Mouse (Mus musculus): ENCODE data around the gene Poln.

The Poln gene

GRCm38 (mm10) chr5:34186391-34186790 lies 17.1 kb upstream of the Poln start:
- peak; percentile 38 for DNase-seq (ENCODE audit: low read depth)

GRCm38 (mm10) chr5:34185791-34186190 lies 16.5 kb upstream of the Poln start:
- no peak for DNase-seq (ENCODE audit: low read depth)

- no peak for DNase-seq (ENCODE audit: low read depth)
Observed at GRCm38 (mm10) chr5:34185051-34185580, 15.9 kb upstream of the Poln start.

GRCm38 (mm10) chr5:34183976-34184375 lies 14.7 kb upstream of the Poln start:
- no peak for DNase-seq (ENCODE audit: low read depth)

GRCm38 (mm10) chr5:34183156-34183880 lies 14.1 kb upstream of the Poln start:
- DNase-seq (ENCODE audit: low read depth): no peak

- DNase-seq (ENCODE audit: low read depth): peak; percentile 18
Observed at GRCm38 (mm10) chr5:34182486-34182885, 13.2 kb upstream of the Poln start.

GRCm38 (mm10) chr5:34177821-34178220 lies 8.6 kb upstream of the Poln start:
- no peak for DNase-seq (ENCODE audit: low read depth)

GRCm38 (mm10) chr5:34177091-34177490 lies 7.8 kb upstream of the Poln start:
- no peak for DNase-seq (ENCODE audit: low read depth)

GRCm38 (mm10) chr5:34176691-34177090 lies 7.4 kb upstream of the Poln start:
- no peak for DNase-seq (ENCODE audit: low read depth)

GRCm38 (mm10) chr5:34175403-34175694 lies 6.1 kb upstream of the Poln start:
- DNase-seq (ENCODE audit: low read depth): no peak

GRCm38 (mm10) chr5:34174550-34175402 lies 5.5 kb upstream of the Poln start:
- DNase-seq (ENCODE audit: low read depth): no peak

- no peak for DNase-seq (ENCODE audit: low read depth)
Observed at GRCm38 (mm10) chr5:34174021-34174420, 4.8 kb upstream of the Poln start.

GRCm38 (mm10) chr5:34170726-34171125 lies 1.5 kb upstream of the Poln start:
- DNase-seq (ENCODE audit: low read depth): no peak

- DNase-seq (ENCODE audit: low read depth): no peak
Observed at GRCm38 (mm10) chr5:34169954-34170353, 706 bp upstream of the Poln start.

GRCm38 (mm10) chr5:34167857-34168256 lies 1.4 kb downstream of the Poln start:
- no peak for DNase-seq (ENCODE audit: low read depth)

- DNase-seq (ENCODE audit: low read depth): no peak
Observed at GRCm38 (mm10) chr5:34165793-34166192, 3.5 kb downstream of the Poln start.

- no peak for DNase-seq (ENCODE audit: low read depth)
Observed at GRCm38 (mm10) chr5:34148476-34148875, 20.8 kb downstream of the Poln start.

- DNase-seq (ENCODE audit: low read depth): peak; percentile 16
Observed at GRCm38 (mm10) chr5:34147554-34147953, 21.7 kb downstream of the Poln start.

GRCm38 (mm10) chr5:34139751-34140150 lies 29.5 kb downstream of the Poln start:
- DNase-seq (ENCODE audit: low read depth): peak; percentile 56

- no peak for DNase-seq (ENCODE audit: low read depth)
Observed at GRCm38 (mm10) chr5:34132731-34133130, 36.5 kb downstream of the Poln start.

- peak; percentile 16 for DNase-seq (ENCODE audit: low read depth)
Observed at GRCm38 (mm10) chr5:34124131-34124530, 45.1 kb downstream of the Poln start.

- DNase-seq (ENCODE audit: low read depth): no peak
Observed at GRCm38 (mm10) chr5:34119121-34119856, 50.0 kb downstream of the Poln start.

- peak; percentile 10 for DNase-seq (ENCODE audit: low read depth)
Observed at GRCm38 (mm10) chr5:34105681-34106080, 63.6 kb downstream of the Poln start.
